Mouse (Mus musculus): Measurements from ENCODE around the gene Foxp1. TPM values are rescaled to one million over a fixed set of nuclear protein-coding genes. Genes with fewer than 3 reads are reported as not detected.

The Foxp1 gene
- polyA plus RNA-seq, 1 experiment from 2014 or later: 88.1 TPM

GRCm38 (mm10) chr6:98946731-98947130 lies 575.8 kb downstream of the Foxp1 start:
- H3K4me1 ChIP-seq (ENCODE audit: control insufficient read depth in 2 of 2, insufficient read depth in 2 of 2, low read length in 2 of 2): peaks cover 12 to 20% of the 10 kb centered on the region in 2 experiments
- H3K36me3 ChIP-seq (ENCODE audit: control insufficient read depth, insufficient read depth, low read length): peaks cover 49% of the 10 kb centered on the region
- no peak overlapping the region for H3K4me3 ChIP-seq (ENCODE audit: control insufficient read depth in 1 of 2, insufficient read depth in 1 of 2, low read depth in 1 of 2, low read length in 2 of 2)
- H3K27me3 ChIP-seq (ENCODE audit: control insufficient read depth, insufficient read depth, low read length): no peaks in the 10 kb centered on the region
- 66% methylated on average over 4 of the region's 4 CpGs for WGBS
- ATAC-seq (ENCODE audit: insufficient number of reproducible peaks, insufficient read depth, low FRiP score, low read depth): no peak
- no peak overlapping the region for H3K9ac ChIP-seq (ENCODE audit: low read length)
- no peak overlapping the region for H3K27ac ChIP-seq (replicated peaks in 1 of 2; ENCODE audit: control insufficient read depth in 1 of 2, insufficient read depth in 1 of 2, low read depth in 2 of 2, low read length in 2 of 2)
- H3K4me2 ChIP-seq (ENCODE audit: low read length): no peak overlapping the region
- H3K9me3 ChIP-seq (ENCODE audit: control insufficient read depth, low read length): no peaks in the 10 kb centered on the region

GRCm38 (mm10) chr6:98945496-98946412 lies 576.8 kb downstream of the Foxp1 start:
- peaks cover 12 to 20% of the 10 kb centered on the region in 2 experiments for H3K4me1 ChIP-seq (ENCODE audit: control insufficient read depth in 2 of 2, insufficient read depth in 2 of 2, low read length in 2 of 2)
- no peaks in the 10 kb centered on the region for H3K9me3 ChIP-seq (ENCODE audit: control insufficient read depth, low read length)
- no peak overlapping the region for H3K4me3 ChIP-seq (ENCODE audit: control insufficient read depth in 1 of 2, insufficient read depth in 1 of 2, low read depth in 1 of 2, low read length in 2 of 2)
- H3K27me3 ChIP-seq (ENCODE audit: control insufficient read depth, insufficient read depth, low read length): no peaks in the 10 kb centered on the region
- H3K4me2 ChIP-seq (ENCODE audit: low read length): no peak overlapping the region
- H3K36me3 ChIP-seq (ENCODE audit: control insufficient read depth, insufficient read depth, low read length): peaks cover 59% of the 10 kb centered on the region
- no peak overlapping the region for H3K27ac ChIP-seq (replicated peaks in 1 of 2; ENCODE audit: control insufficient read depth in 1 of 2, insufficient read depth in 1 of 2, low read depth in 2 of 2, low read length in 2 of 2)
- WGBS: 89% methylated on average over 21 of the region's 21 CpGs
- no peak overlapping the region for H3K9ac ChIP-seq (ENCODE audit: low read length)
- no peak for ATAC-seq (ENCODE audit: insufficient number of reproducible peaks, insufficient read depth, low FRiP score, low read depth)

GRCm38 (mm10) chr6:98938348-98938747 lies 584.2 kb downstream of the Foxp1 start:
- Histone ChIP-seq H3K4me1 (ENCODE audit: control insufficient read depth in 2 of 2, insufficient read depth in 2 of 2, low read length in 2 of 2) (0 out of 4 replicates have a peak, but pooled peaks cover 0 to 3% of the 10 kb centered on the region in 2 experiments), H3K36me3 (ENCODE audit: control insufficient read depth, insufficient read depth, low read length) (peaks cover 96% of the 10 kb centered on the region), H3K9me3 (ENCODE audit: control insufficient read depth, low read length) (no peaks in the 10 kb centered on the region), H3K27me3 (ENCODE audit: control insufficient read depth, insufficient read depth, low read length) (no peaks in the 10 kb centered on the region), H3K4me2 (ENCODE audit: low read length) (no peak overlapping the region), H3K9ac (ENCODE audit: low read length) (no peak overlapping the region), H3K27ac (replicated peaks in 1 of 2; ENCODE audit: control insufficient read depth in 1 of 2, insufficient read depth in 1 of 2, low read depth in 2 of 2, low read length in 2 of 2) (no peak overlapping the region), H3K4me3 (ENCODE audit: control insufficient read depth in 1 of 2, insufficient read depth in 1 of 2, low read depth in 1 of 2, low read length in 2 of 2) (no peak overlapping the region)
- ATAC-seq (ENCODE audit: insufficient number of reproducible peaks, insufficient read depth, low FRiP score, low read depth): no peak
- 85% methylated on average over 8 of the region's 8 CpGs for WGBS

GRCm38 (mm10) chr6:98937513-98937912 lies 585.0 kb downstream of the Foxp1 start:
- Histone ChIP-seq H3K4me3 (ENCODE audit: control insufficient read depth in 1 of 2, insufficient read depth in 1 of 2, low read depth in 1 of 2, low read length in 2 of 2) (no peak overlapping the region), H3K27me3 (ENCODE audit: control insufficient read depth, insufficient read depth, low read length) (no peaks in the 10 kb centered on the region), H3K27ac (replicated peaks in 1 of 2; ENCODE audit: control insufficient read depth in 1 of 2, insufficient read depth in 1 of 2, low read depth in 2 of 2, low read length in 2 of 2) (no peak overlapping the region), H3K9ac (ENCODE audit: low read length) (no peak overlapping the region), H3K36me3 (ENCODE audit: control insufficient read depth, insufficient read depth, low read length) (peaks cover 96% of the 10 kb centered on the region), H3K4me1 (ENCODE audit: control insufficient read depth in 2 of 2, insufficient read depth in 2 of 2, low read length in 2 of 2) (0 out of 4 replicates have a peak, but pooled peaks cover 0 to 3% of the 10 kb centered on the region in 2 experiments), H3K9me3 (ENCODE audit: control insufficient read depth, low read length) (no peaks in the 10 kb centered on the region), H3K4me2 (ENCODE audit: low read length) (no peak overlapping the region)
- 91% methylated on average over 11 of the region's 11 CpGs for WGBS
- ATAC-seq (ENCODE audit: insufficient number of reproducible peaks, insufficient read depth, low FRiP score, low read depth): no peak

GRCm38 (mm10) chr6:98936377-98936776 lies 586.1 kb downstream of the Foxp1 start:
- no peak overlapping the region for H3K27ac ChIP-seq (replicated peaks in 1 of 2; ENCODE audit: control insufficient read depth in 1 of 2, insufficient read depth in 1 of 2, low read depth in 2 of 2, low read length in 2 of 2)
- no peak overlapping the region for H3K4me3 ChIP-seq (ENCODE audit: control insufficient read depth in 1 of 2, insufficient read depth in 1 of 2, low read depth in 1 of 2, low read length in 2 of 2)
- no peaks in the 10 kb centered on the region for H3K27me3 ChIP-seq (ENCODE audit: control insufficient read depth, insufficient read depth, low read length)
- 85% methylated on average over 3 of the region's 3 CpGs for WGBS
- H3K9ac ChIP-seq (ENCODE audit: low read length): no peak overlapping the region
- H3K9me3 ChIP-seq (ENCODE audit: control insufficient read depth, low read length): no peaks in the 10 kb centered on the region
- peaks cover 96% of the 10 kb centered on the region for H3K36me3 ChIP-seq (ENCODE audit: control insufficient read depth, insufficient read depth, low read length)
- no peak overlapping the region for H3K4me2 ChIP-seq (ENCODE audit: low read length)
- H3K4me1 ChIP-seq (ENCODE audit: control insufficient read depth in 2 of 2, insufficient read depth in 2 of 2, low read length in 2 of 2): 0 out of 4 replicates have a peak, but pooled peaks cover 0 to 3% of the 10 kb centered on the region in 2 experiments
- no peak for ATAC-seq (ENCODE audit: insufficient number of reproducible peaks, insufficient read depth, low FRiP score, low read depth)

- 0 out of 4 replicates have a peak, but pooled peaks cover 0 to 3% of the 10 kb centered on the region in 2 experiments for H3K4me1 ChIP-seq (ENCODE audit: control insufficient read depth in 2 of 2, insufficient read depth in 2 of 2, low read length in 2 of 2)
- ATAC-seq (ENCODE audit: insufficient number of reproducible peaks, insufficient read depth, low FRiP score, low read depth): no peak
- 95% methylated on average over 8 of the region's 8 CpGs for WGBS
- no peak overlapping the region for H3K4me3 ChIP-seq (ENCODE audit: control insufficient read depth in 1 of 2, insufficient read depth in 1 of 2, low read depth in 1 of 2, low read length in 2 of 2)
- H3K36me3 ChIP-seq (ENCODE audit: control insufficient read depth, insufficient read depth, low read length): peaks cover 96% of the 10 kb centered on the region
- no peaks in the 10 kb centered on the region for H3K27me3 ChIP-seq (ENCODE audit: control insufficient read depth, insufficient read depth, low read length)
- no peak overlapping the region for H3K4me2 ChIP-seq (ENCODE audit: low read length)
- no peak overlapping the region for H3K9ac ChIP-seq (ENCODE audit: low read length)
- no peaks in the 10 kb centered on the region for H3K9me3 ChIP-seq (ENCODE audit: control insufficient read depth, low read length)
- no peak overlapping the region for H3K27ac ChIP-seq (replicated peaks in 1 of 2; ENCODE audit: control insufficient read depth in 1 of 2, insufficient read depth in 1 of 2, low read depth in 2 of 2, low read length in 2 of 2)
These were observed 587.4 kb downstream of the Foxp1 start for GRCm38 (mm10) chr6:98935169-98935568.

GRCm38 (mm10) chr6:98934381-98934780 lies 588.1 kb downstream of the Foxp1 start:
- H3K27me3 ChIP-seq (ENCODE audit: control insufficient read depth, insufficient read depth, low read length): no peaks in the 10 kb centered on the region
- peaks cover 98% of the 10 kb centered on the region for H3K36me3 ChIP-seq (ENCODE audit: control insufficient read depth, insufficient read depth, low read length)
- WGBS: 76% methylated on average over 10 of the region's 10 CpGs

More at GRCm38 (mm10) chr6:98934381-98934780, 588.1 kb downstream of the Foxp1 start:
- Histone ChIP-seq H3K9me3 (ENCODE audit: control insufficient read depth, low read length) (no peaks in the 10 kb centered on the region), H3K27ac (replicated peaks in 1 of 2; ENCODE audit: control insufficient read depth in 1 of 2, insufficient read depth in 1 of 2, low read depth in 2 of 2, low read length in 2 of 2) (no peak overlapping the region), H3K9ac (ENCODE audit: low read length) (no peak overlapping the region), H3K4me2 (ENCODE audit: low read length) (no peak overlapping the region), H3K4me3 (ENCODE audit: control insufficient read depth in 1 of 2, insufficient read depth in 1 of 2, low read depth in 1 of 2, low read length in 2 of 2) (no peak overlapping the region), H3K4me1 (ENCODE audit: control insufficient read depth in 2 of 2, insufficient read depth in 2 of 2, low read length in 2 of 2) (0 out of 4 replicates have a peak, but pooled peaks cover 0 to 3% of the 10 kb centered on the region in 2 experiments)
- no peak for ATAC-seq (ENCODE audit: insufficient number of reproducible peaks, insufficient read depth, low FRiP score, low read depth)

Measured in heart, embryonic 14.5 days (tissue).